Mouse (Mus musculus): ENCODE results near the gene Rnps1.

Rnps1 gene

GRCm38 (mm10) chr17:24440377-24440776, 26.0 kb downstream of the Rnps1 start:
- no peak for TF ChIP-seq POU5F1 (IDR thresholded peaks at IDR 0.05; ENCODE audit: borderline replicate concordance, low read length)
- TF ChIP-seq CTCF (conservative IDR thresholded peaks at IDR 0.05; ENCODE audit: low read length), result no peak
- TF ChIP-seq NANOG (IDR thresholded peaks at IDR 0.05; ENCODE audit: borderline replicate concordance, low read length), result no peak
- H3K36me3 ChIP-seq (ENCODE audit: insufficient read depth, low read length), result peaks cover 62% of the 10 kb centered on the region
- peaks cover 33% of the 10 kb centered on the region for H3K4me1 ChIP-seq (replicated peaks; ENCODE audit: low read depth, low read length)
- no peaks in the 10 kb centered on the region for H3K27me3 ChIP-seq (ENCODE audit: insufficient read depth, low read length)
- H3K4me3 ChIP-seq (replicated peaks; ENCODE audit: low read length), result no peak overlapping the region
- H3K9me3 ChIP-seq (ENCODE audit: low read length), result no peaks in the 10 kb centered on the region

- Histone ChIP-seq H3K36me3 (ENCODE audit: insufficient read depth, low read length) (peaks cover 62% of the 10 kb centered on the region), H3K4me1 (replicated peaks; ENCODE audit: low read depth, low read length) (peaks cover 29% of the 10 kb centered on the region)
- TF ChIP-seq NANOG (IDR thresholded peaks at IDR 0.05; ENCODE audit: borderline replicate concordance, low read length), result no peak
- peak; percentile 28 for TF ChIP-seq CTCF (conservative IDR thresholded peaks at IDR 0.05; ENCODE audit: low read length)
Observed at GRCm38 (mm10) chr17:24441148-24441547, 26.8 kb downstream of the Rnps1 start.

DNA sequence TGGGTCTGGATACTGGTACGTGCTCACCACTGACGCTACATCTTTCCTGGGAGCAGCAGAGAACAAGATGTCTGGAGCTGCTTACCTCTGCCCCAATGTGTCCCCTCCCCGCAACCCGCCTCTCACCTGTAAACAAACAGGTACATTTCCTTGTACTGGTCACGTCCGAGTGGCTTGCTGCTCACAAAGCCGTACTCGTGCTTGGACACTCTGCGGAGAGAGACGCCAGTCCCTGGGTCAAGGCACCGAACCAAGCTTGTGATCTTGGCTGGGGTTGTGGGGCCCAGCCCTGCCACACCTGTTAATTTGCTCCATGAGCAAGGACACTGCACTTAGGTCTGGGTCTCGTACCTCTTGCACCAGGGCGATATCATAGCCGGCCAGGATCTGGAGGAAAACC, 27.7 kb downstream of the Rnps1 start:
- Histone ChIP-seq H3K9me3 (ENCODE audit: low read length) (no peaks in the 10 kb centered on the region), H3K4me1 (replicated peaks; ENCODE audit: low read depth, low read length) (peaks cover 29% of the 10 kb centered on the region), H3K27me3 (ENCODE audit: insufficient read depth, low read length) (no peaks in the 10 kb centered on the region), H3K36me3 (ENCODE audit: insufficient read depth, low read length) (peaks cover 70% of the 10 kb centered on the region), H3K4me3 (replicated peaks; ENCODE audit: low read length) (peak overlapping the region; percentile 29; the same call in 1 of the 2 replicates)
- no peak for TF ChIP-seq NANOG (IDR thresholded peaks at IDR 0.05; ENCODE audit: borderline replicate concordance, low read length)
- TF ChIP-seq POU5F1 (IDR thresholded peaks at IDR 0.05; ENCODE audit: borderline replicate concordance, low read length), result no peak
- no peak for TF ChIP-seq CTCF (conservative IDR thresholded peaks at IDR 0.05; ENCODE audit: low read length)

More at GRCm38 (mm10) chr17:24441148-24441547, 26.8 kb downstream of the Rnps1 start:
- Histone ChIP-seq H3K27me3 (ENCODE audit: insufficient read depth, low read length) (no peaks in the 10 kb centered on the region), H3K4me3 (replicated peaks; ENCODE audit: low read length) (no peak overlapping the region), H3K9me3 (ENCODE audit: low read length) (no peaks in the 10 kb centered on the region)

GRCm38 (mm10) chr17:24442632-24443155, 28.3 kb downstream of the Rnps1 start, which contains the start of gene Dnase1l2:
Dnase1l2 (minus strand) TSS chr17:24443105.
- Histone ChIP-seq H3K36me3 (ENCODE audit: insufficient read depth, low read length) (peaks cover 71% of the 10 kb centered on the region), H3K27me3 (ENCODE audit: insufficient read depth, low read length) (no peaks in the 10 kb centered on the region), H3K4me1 (replicated peaks; ENCODE audit: low read depth, low read length) (peaks cover 29% of the 10 kb centered on the region), H3K9me3 (ENCODE audit: low read length) (no peaks in the 10 kb centered on the region), H3K4me3 (replicated peaks; ENCODE audit: low read length) (peak within 1 kb of the TSS; percentile 29; the same call in 1 of the 2 replicates)
- TF ChIP-seq NANOG (IDR thresholded peaks at IDR 0.05; ENCODE audit: borderline replicate concordance, low read length) (no peak), POU5F1 (IDR thresholded peaks at IDR 0.05; ENCODE audit: borderline replicate concordance, low read length) (no peak), CTCF (conservative IDR thresholded peaks at IDR 0.05; ENCODE audit: low read length) (no peak)

DNA sequence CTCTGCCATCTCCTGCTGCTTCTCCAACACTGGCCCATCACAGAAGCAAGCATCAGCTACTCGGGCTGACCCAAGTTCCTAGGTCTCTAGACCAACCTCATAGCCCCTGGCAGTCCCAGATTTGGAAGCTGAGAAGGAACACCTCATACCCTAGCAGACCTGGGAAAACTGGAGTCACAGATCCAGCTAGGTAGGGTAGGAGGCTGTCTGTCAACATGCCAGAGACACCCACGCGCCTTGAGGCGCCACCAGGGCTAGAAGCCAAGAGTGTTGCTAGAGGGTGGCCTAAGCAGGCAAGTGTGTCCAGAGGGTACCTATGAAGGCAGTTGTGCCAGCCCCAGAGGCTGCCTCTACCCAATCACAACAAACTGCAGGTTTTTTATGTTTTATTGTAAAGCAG, 29.0 kb downstream of the Rnps1 start:
- no peaks in the 10 kb centered on the region for H3K9me3 ChIP-seq (ENCODE audit: low read length)
- H3K4me3 ChIP-seq (replicated peaks; ENCODE audit: low read length), result no peak overlapping the region
- H3K4me1 ChIP-seq (replicated peaks; ENCODE audit: low read depth, low read length), result peaks cover 29% of the 10 kb centered on the region
- H3K27me3 ChIP-seq (ENCODE audit: insufficient read depth, low read length), result no peaks in the 10 kb centered on the region
- H3K36me3 ChIP-seq (ENCODE audit: insufficient read depth, low read length), result peaks cover 72% of the 10 kb centered on the region
- TF ChIP-seq POU5F1 (IDR thresholded peaks at IDR 0.05; ENCODE audit: borderline replicate concordance, low read length), result no peak
- no peak for TF ChIP-seq CTCF (conservative IDR thresholded peaks at IDR 0.05; ENCODE audit: low read length)
- no peak for TF ChIP-seq NANOG (IDR thresholded peaks at IDR 0.05; ENCODE audit: borderline replicate concordance, low read length)

DNA sequence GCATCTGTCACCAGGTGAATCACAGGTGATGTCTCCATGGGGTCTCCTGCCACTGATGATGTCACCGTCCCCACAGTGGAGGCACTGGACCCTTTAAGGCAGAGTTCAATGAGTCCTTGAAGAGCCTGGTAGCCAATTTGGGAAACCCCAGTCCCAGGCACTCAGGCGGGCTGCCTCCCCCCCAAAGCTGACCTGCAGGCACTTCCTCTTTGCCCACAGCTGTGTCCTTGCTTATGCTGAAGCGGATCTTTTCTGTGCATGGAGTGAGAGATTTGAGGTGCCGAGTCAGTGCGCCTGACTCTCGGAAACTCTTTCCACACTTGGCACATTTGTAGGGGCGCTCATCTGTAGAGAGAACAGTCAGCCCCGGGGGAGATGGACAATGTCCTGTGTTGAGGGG, 32.2 kb downstream of the Rnps1 start:
- TF ChIP-seq POU5F1 (IDR thresholded peaks at IDR 0.05; ENCODE audit: borderline replicate concordance, low read length) (no peak), CTCF (conservative IDR thresholded peaks at IDR 0.05; ENCODE audit: low read length) (no peak), NANOG (IDR thresholded peaks at IDR 0.05; ENCODE audit: borderline replicate concordance, low read length) (no peak)
- no peaks in the 10 kb centered on the region for H3K27me3 ChIP-seq (ENCODE audit: insufficient read depth, low read length)
- H3K36me3 ChIP-seq (ENCODE audit: insufficient read depth, low read length), result peaks cover 88% of the 10 kb centered on the region
- no peaks in the 10 kb centered on the region for H3K9me3 ChIP-seq (ENCODE audit: low read length)
- peaks cover 25% of the 10 kb centered on the region for H3K4me1 ChIP-seq (replicated peaks; ENCODE audit: low read depth, low read length)
- H3K4me3 ChIP-seq (replicated peaks; ENCODE audit: low read length), result no peak overlapping the region

DNA sequence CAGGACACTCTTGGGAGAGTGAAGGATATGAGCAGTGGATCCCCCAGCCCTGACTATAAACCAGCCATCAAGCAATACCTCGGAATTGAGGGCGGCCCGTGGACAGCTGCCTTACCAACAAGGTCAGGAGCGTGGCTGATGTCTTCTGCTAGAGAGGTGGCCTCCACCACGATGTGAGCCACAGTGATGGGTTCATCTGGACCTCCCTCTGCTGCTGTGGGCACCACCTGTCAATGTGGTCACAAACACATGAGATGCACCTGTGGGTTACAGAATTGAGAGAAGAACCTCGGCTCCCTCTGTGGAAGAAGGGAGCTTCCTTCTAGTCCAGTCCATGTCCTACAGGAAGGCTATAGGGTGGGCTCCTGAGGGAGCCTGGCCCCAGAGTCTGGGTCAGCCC, 35.1 kb downstream of the Rnps1 start:
- TF ChIP-seq NANOG (IDR thresholded peaks at IDR 0.05; ENCODE audit: borderline replicate concordance, low read length), result no peak
- TF ChIP-seq CTCF (conservative IDR thresholded peaks at IDR 0.05; ENCODE audit: low read length), result no peak
- TF ChIP-seq POU5F1 (IDR thresholded peaks at IDR 0.05; ENCODE audit: borderline replicate concordance, low read length), result no peak
- H3K4me3 ChIP-seq (replicated peaks; ENCODE audit: low read length), result no peak overlapping the region
- H3K27me3 ChIP-seq (ENCODE audit: insufficient read depth, low read length), result no peaks in the 10 kb centered on the region
- peaks cover 21% of the 10 kb centered on the region for H3K4me1 ChIP-seq (replicated peaks; ENCODE audit: low read depth, low read length)
- peaks cover 82% of the 10 kb centered on the region for H3K36me3 ChIP-seq (ENCODE audit: insufficient read depth, low read length)
- no peaks in the 10 kb centered on the region for H3K9me3 ChIP-seq (ENCODE audit: low read length)

DNA sequence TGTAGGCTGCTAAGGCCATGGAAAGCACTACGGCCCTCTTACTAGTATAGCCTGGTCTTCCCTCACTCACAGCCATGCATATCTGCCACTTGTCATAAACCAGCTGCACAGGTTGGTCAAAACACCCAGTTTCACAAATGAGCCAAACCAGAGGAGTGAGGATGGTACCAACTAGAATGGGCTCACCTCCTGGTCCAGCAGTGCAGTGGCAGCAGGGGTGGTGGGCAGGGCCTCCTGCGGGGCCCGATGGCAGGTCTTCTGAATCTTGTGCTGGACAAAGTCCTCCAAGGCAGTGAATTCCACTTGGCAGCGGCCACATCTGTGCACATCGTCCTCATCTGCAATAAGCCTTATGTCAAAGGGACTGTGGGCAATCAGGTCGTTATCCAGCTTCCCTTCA, 36.9 kb downstream of the Rnps1 start:
- no peak overlapping the region for H3K4me3 ChIP-seq (replicated peaks; ENCODE audit: low read length)
- H3K36me3 ChIP-seq (ENCODE audit: insufficient read depth, low read length), result peaks cover 65% of the 10 kb centered on the region
- H3K4me1 ChIP-seq (replicated peaks; ENCODE audit: low read depth, low read length), result peaks cover 18% of the 10 kb centered on the region
- H3K9me3 ChIP-seq (ENCODE audit: low read length), result no peaks in the 10 kb centered on the region
- TF ChIP-seq NANOG (IDR thresholded peaks at IDR 0.05; ENCODE audit: borderline replicate concordance, low read length) (no peak), CTCF (conservative IDR thresholded peaks at IDR 0.05; ENCODE audit: low read length) (no peak), POU5F1 (IDR thresholded peaks at IDR 0.05; ENCODE audit: borderline replicate concordance, low read length) (no peak)
- H3K27me3 ChIP-seq (ENCODE audit: insufficient read depth, low read length), result no peaks in the 10 kb centered on the region

- Histone ChIP-seq H3K9me3 (ENCODE audit: low read length) (no peaks in the 10 kb centered on the region), H3K4me1 (replicated peaks; ENCODE audit: low read depth, low read length) (peaks cover 18% of the 10 kb centered on the region), H3K27me3 (ENCODE audit: insufficient read depth, low read length) (no peaks in the 10 kb centered on the region), H3K4me3 (replicated peaks; ENCODE audit: low read length) (no peak overlapping the region), H3K36me3 (ENCODE audit: insufficient read depth, low read length) (peaks cover 43% of the 10 kb centered on the region)
- no peak for TF ChIP-seq CTCF (conservative IDR thresholded peaks at IDR 0.05; ENCODE audit: low read length)
- TF ChIP-seq POU5F1 (IDR thresholded peaks at IDR 0.05; ENCODE audit: borderline replicate concordance, low read length), result no peak
- TF ChIP-seq NANOG (IDR thresholded peaks at IDR 0.05; ENCODE audit: borderline replicate concordance, low read length), result no peak
Observed at GRCm38 (mm10) chr17:24453372-24453771, 39.0 kb downstream of the Rnps1 start.

Data from E14TG2a.4 (cell line).